Mouse (Mus musculus): Measurements from ENCODE around the gene Nedd9.

Nedd9 gene

GRCm38 (mm10) chr13:41486606-41487408 is at the start of gene Nedd9:
Nedd9 (minus strand) TSS chr13:41487362.
- no peak for DNase-seq

- DNase-seq, result no peak
Observed at GRCm38 (mm10) chr13:41532625-41533024, 45.5 kb upstream of the Nedd9 start.

GRCm38 (mm10) chr13:41530326-41530725 is 43.2 kb upstream of the Nedd9 start:
- no peak for DNase-seq

GRCm38 (mm10) chr13:41524208-41524607 is 37.0 kb upstream of the Nedd9 start:
- DNase-seq, result no peak

GRCm38 (mm10) chr13:41521296-41521695 is 34.1 kb upstream of the Nedd9 start:
- DNase-seq, result no peak

- DNase-seq, result no peak
Observed at GRCm38 (mm10) chr13:41520549-41521161, 33.5 kb upstream of the Nedd9 start.

GRCm38 (mm10) chr13:41519792-41520191 is 32.6 kb upstream of the Nedd9 start:
- DNase-seq, result no peak

- DNase-seq, result no peak
Observed at GRCm38 (mm10) chr13:41517193-41517592, 30.0 kb upstream of the Nedd9 start.

- no peak for DNase-seq
Observed at GRCm38 (mm10) chr13:41515749-41516148, 28.6 kb upstream of the Nedd9 start.

GRCm38 (mm10) chr13:41514918-41515317 is 27.8 kb upstream of the Nedd9 start:
- no peak for DNase-seq

GRCm38 (mm10) chr13:41513456-41513855 is 26.3 kb upstream of the Nedd9 start:
- no peak for DNase-seq

GRCm38 (mm10) chr13:41512243-41512642 is 25.1 kb upstream of the Nedd9 start:
- no peak for DNase-seq

- DNase-seq, result peak; percentile 8
Observed at GRCm38 (mm10) chr13:41510631-41511419, 23.7 kb upstream of the Nedd9 start.

- DNase-seq, result no peak
Observed at GRCm38 (mm10) chr13:41505594-41505993, 18.4 kb upstream of the Nedd9 start.

- DNase-seq, result no peak
Observed at GRCm38 (mm10) chr13:41504997-41505396, 17.8 kb upstream of the Nedd9 start.

GRCm38 (mm10) chr13:41504448-41504847 is 17.3 kb upstream of the Nedd9 start:
- no peak for DNase-seq

- no peak for DNase-seq
Observed at GRCm38 (mm10) chr13:41502917-41503301, 15.7 kb upstream of the Nedd9 start.

- DNase-seq, result no peak
Observed at GRCm38 (mm10) chr13:41502136-41502916, 15.2 kb upstream of the Nedd9 start.

- DNase-seq, result no peak
Observed at GRCm38 (mm10) chr13:41500793-41501192, 13.6 kb upstream of the Nedd9 start.

GRCm38 (mm10) chr13:41498611-41499121 is 11.5 kb upstream of the Nedd9 start:
- peak; percentile 52 for DNase-seq

GRCm38 (mm10) chr13:41494681-41495080 is 7.5 kb upstream of the Nedd9 start:
- DNase-seq, result no peak

GRCm38 (mm10) chr13:41491981-41492702 is 5.0 kb upstream of the Nedd9 start:
- DNase-seq, result no peak
